Mouse (Mus musculus): ENCODE results near the gene Xpot. TPM values are rescaled to one million over a fixed set of nuclear protein-coding genes. Genes with fewer than 3 reads are reported as not detected.

The Xpot gene
- polyA plus RNA-seq, 1 experiment, result 78.6 TPM

DNA sequence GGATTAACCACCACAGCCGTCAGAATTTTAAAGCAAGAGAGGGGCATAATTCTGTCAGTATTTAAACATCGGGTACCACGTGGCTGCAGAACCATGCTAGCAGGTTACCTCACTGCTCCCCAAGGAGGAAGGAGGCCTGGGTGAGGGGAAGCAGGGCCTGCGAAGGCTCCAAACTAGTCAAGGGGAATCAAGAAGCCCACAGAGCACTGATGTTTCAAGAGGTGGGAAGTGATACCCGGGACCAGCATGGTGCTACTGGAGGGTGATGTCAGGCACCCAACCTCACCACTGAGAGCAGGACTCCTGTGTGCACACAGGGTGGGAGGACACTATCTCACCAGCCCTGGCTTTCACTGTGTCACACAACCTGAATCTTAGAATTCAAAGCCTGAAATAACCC lies 76.5 kb downstream of the Xpot start:
- Histone ChIP-seq H3K36me3 (ENCODE audit: control insufficient read depth, insufficient read depth) (peaks cover 52% of the 10 kb centered on the region), H3K27me3 (ENCODE audit: control insufficient read depth, insufficient read depth, insufficient read length) (no peaks in the 10 kb centered on the region), H3ac (ENCODE audit: control insufficient read depth, insufficient read length) (no peak overlapping the region), H3K79me2 (ENCODE audit: control insufficient read depth, insufficient read depth) (no peaks in the 10 kb centered on the region), H3K4me3 (no peak overlapping the region), H3K4me2 (ENCODE audit: low read depth) (no peak overlapping the region)
- TF ChIP-seq E2F4 (IDR thresholded peaks at IDR 0.05; ENCODE audit: insufficient read depth), result no peak
- TF ChIP-seq SRF (IDR thresholded peaks at IDR 0.05; ENCODE audit: control insufficient read depth, insufficient read length, low read depth), result no peak
- no peak for TF ChIP-seq REST (IDR thresholded peaks at IDR 0.05; ENCODE audit: insufficient read depth, insufficient read length)
- TF ChIP-seq TCF12 (IDR thresholded peaks at IDR 0.05; ENCODE audit: insufficient read depth, poor library complexity, severe bottlenecking), result no peak
- no peak for TF ChIP-seq MAX (IDR thresholded peaks at IDR 0.05; ENCODE audit: low read depth)
- no peak for TF ChIP-seq USF1 (IDR thresholded peaks at IDR 0.05; ENCODE audit: low read depth)
- TF ChIP-seq MYOG (IDR thresholded peaks at IDR 0.05; ENCODE audit: control insufficient read depth in 1 of 3, insufficient read depth in 1 of 3, insufficient read length in 2 of 3, low read depth in 2 of 3), result no peak
- TF ChIP-seq POLR2A (IDR thresholded peaks at IDR 0.05; ENCODE audit: insufficient read length, low read depth), result no peak

DNA sequence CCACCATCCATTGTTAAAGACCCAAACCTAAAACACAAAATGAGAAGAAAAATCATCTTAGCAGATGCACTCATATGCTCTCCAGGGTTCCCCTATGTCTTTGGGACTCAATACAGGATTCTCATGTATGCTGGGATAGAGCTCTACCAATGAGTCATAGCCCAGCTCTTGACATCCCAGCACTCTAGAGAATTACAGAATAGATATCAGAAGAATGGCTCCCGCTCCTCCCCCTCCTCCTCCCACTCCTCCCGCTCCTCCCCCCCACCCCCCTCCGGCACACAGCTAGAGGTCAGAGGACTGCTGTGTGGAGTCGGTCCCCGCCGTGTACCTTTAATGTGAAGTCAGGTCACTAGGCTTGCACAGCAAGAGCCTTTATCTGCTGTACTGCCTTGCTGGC lies 79.0 kb downstream of the Xpot start:
- no peak for TF ChIP-seq TCF12 (IDR thresholded peaks at IDR 0.05; ENCODE audit: insufficient read depth, poor library complexity, severe bottlenecking)
- TF ChIP-seq MYOD1 (IDR thresholded peaks at IDR 0.05; ENCODE audit: control insufficient read depth in 1 of 3, insufficient read length in 2 of 3, low read depth in 2 of 3), result no peak
- no peak for TF ChIP-seq MYOG (IDR thresholded peaks at IDR 0.05; ENCODE audit: control insufficient read depth in 1 of 3, insufficient read depth in 1 of 3, insufficient read length in 2 of 3, low read depth in 2 of 3)
- no peak for TF ChIP-seq TCF3 (IDR thresholded peaks at IDR 0.05; ENCODE audit: insufficient read length, low read depth)
- H3ac ChIP-seq (ENCODE audit: control insufficient read depth, insufficient read length), result no peak overlapping the region
- peaks cover 40% of the 10 kb centered on the region for H3K36me3 ChIP-seq (ENCODE audit: control insufficient read depth, insufficient read depth)
- no peaks in the 10 kb centered on the region for H3K79me2 ChIP-seq (ENCODE audit: control insufficient read depth, insufficient read depth)
- H3K4me3 ChIP-seq, result no peak overlapping the region
- H3K4me2 ChIP-seq (ENCODE audit: low read depth), result no peak overlapping the region
- no peaks in the 10 kb centered on the region for H3K27me3 ChIP-seq (ENCODE audit: control insufficient read depth, insufficient read depth, insufficient read length)

DNA sequence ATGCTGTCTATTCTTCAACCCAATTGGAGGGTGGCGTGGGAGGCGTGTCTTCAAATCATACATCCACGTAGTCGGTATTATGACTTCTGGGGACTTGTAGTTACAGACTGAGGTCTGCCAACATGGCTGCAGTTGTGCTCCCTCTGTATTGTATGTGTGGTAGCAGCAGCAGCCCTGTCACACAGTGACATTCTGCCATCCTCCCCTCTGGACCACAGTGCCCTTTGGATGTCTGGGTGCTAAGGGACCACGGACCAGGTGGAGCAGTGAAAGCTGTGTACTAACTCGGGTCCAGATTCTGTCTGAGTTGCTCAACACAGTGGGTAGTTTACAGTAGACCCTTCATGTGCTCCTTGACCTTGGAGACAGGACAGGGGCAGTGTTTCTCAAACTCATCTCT lies 82.6 kb downstream of the Xpot start:
- Histone ChIP-seq H3K36me3 (ENCODE audit: control insufficient read depth, insufficient read depth) (peaks cover 18% of the 10 kb centered on the region), H3K27me3 (ENCODE audit: control insufficient read depth, insufficient read depth, insufficient read length) (no peaks in the 10 kb centered on the region)
- TF ChIP-seq E2F4 (IDR thresholded peaks at IDR 0.05; ENCODE audit: insufficient read depth), result no peak
- peak; percentile 51 for TF ChIP-seq POLR2AphosphoS2 (IDR thresholded peaks at IDR 0.05; ENCODE audit: insufficient read length, low read depth)
- TF ChIP-seq TCF3 (IDR thresholded peaks at IDR 0.05; ENCODE audit: insufficient read length, low read depth), result no peak
- TF ChIP-seq MAX (IDR thresholded peaks at IDR 0.05; ENCODE audit: low read depth), result no peak

DNA sequence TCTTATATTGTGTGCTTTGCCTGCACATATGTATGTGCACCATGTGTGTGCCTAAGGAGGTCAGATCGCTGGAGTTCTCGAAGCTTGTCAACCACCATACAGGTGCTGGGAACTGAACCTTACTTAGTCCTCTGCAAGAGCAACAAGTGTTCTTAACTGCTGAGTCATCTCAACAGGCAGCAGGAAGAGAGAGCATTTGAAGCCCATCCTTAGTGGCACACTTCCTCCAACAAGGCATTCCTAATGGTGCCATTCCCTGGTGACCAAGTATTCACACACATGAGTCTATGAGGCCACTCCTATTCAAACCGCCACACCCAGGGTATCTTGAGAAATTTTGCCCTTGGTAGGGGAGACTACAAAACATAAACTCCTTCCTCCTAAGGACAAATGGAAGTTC lies 84.0 kb downstream of the Xpot start:
- H3K4me2 ChIP-seq (ENCODE audit: low read depth), result no peak overlapping the region
- no peaks in the 10 kb centered on the region for H3K27me3 ChIP-seq (ENCODE audit: control insufficient read depth, insufficient read depth, insufficient read length)
- H3K36me3 ChIP-seq (ENCODE audit: control insufficient read depth, insufficient read depth), result peaks cover 10% of the 10 kb centered on the region
- H3ac ChIP-seq (ENCODE audit: control insufficient read depth, insufficient read length), result no peak overlapping the region
- H3K79me2 ChIP-seq (ENCODE audit: control insufficient read depth, insufficient read depth), result no peaks in the 10 kb centered on the region
- TF ChIP-seq MAX (IDR thresholded peaks at IDR 0.05; ENCODE audit: low read depth), result no peak
- no peak for TF ChIP-seq TCF12 (IDR thresholded peaks at IDR 0.05; ENCODE audit: insufficient read depth, poor library complexity, severe bottlenecking)
- no peak for TF ChIP-seq POLR2A (IDR thresholded peaks at IDR 0.05; ENCODE audit: insufficient read length, low read depth)
- TF ChIP-seq MYOG (IDR thresholded peaks at IDR 0.05; ENCODE audit: control insufficient read depth in 1 of 3, insufficient read depth in 1 of 3, insufficient read length in 2 of 3, low read depth in 2 of 3), result no peak
- no peak for TF ChIP-seq E2F4 (IDR thresholded peaks at IDR 0.05; ENCODE audit: insufficient read depth)
- no peak for TF ChIP-seq REST (IDR thresholded peaks at IDR 0.05; ENCODE audit: insufficient read depth, insufficient read length)
- TF ChIP-seq USF1 (IDR thresholded peaks at IDR 0.05; ENCODE audit: low read depth), result no peak
- TF ChIP-seq MYOD1 (IDR thresholded peaks at IDR 0.05; ENCODE audit: control insufficient read depth in 1 of 3, insufficient read length in 2 of 3, low read depth in 2 of 3), result no peak
- TF ChIP-seq TCF3 (IDR thresholded peaks at IDR 0.05; ENCODE audit: insufficient read length, low read depth), result no peak
- no peak for TF ChIP-seq CEBPB (IDR thresholded peaks at IDR 0.05; ENCODE audit: insufficient read depth, poor library complexity, severe bottlenecking)
- TF ChIP-seq POLR2AphosphoS2 (IDR thresholded peaks at IDR 0.05; ENCODE audit: insufficient read length, low read depth), result no peak
- TF ChIP-seq SRF (IDR thresholded peaks at IDR 0.05; ENCODE audit: control insufficient read depth, insufficient read length, low read depth), result no peak
- no peak overlapping the region for H3K4me3 ChIP-seq

More for the DNA sequence above, 82.6 kb downstream of the Xpot start:
- Histone ChIP-seq H3K4me3 (no peak overlapping the region), H3K79me2 (ENCODE audit: control insufficient read depth, insufficient read depth) (no peaks in the 10 kb centered on the region), H3ac (ENCODE audit: control insufficient read depth, insufficient read length) (no peak overlapping the region), H3K4me2 (ENCODE audit: low read depth) (no peak overlapping the region)

Other genes with a start within 250 kb of the Xpot start
- gene Rassf3, start 150.0 kb downstream of the Xpot start, polyA plus RNA-seq (2012; fragmentation: generic; extraction: Trizol), result 32.3 TPM
- 9.0 TPM for gene Tbk1, start 39.5 kb downstream of the Xpot start, polyA plus RNA-seq (2012; fragmentation: generic; extraction: Trizol)
- not detected for gene D930020B18Rik, start 15.3 kb upstream of the Xpot start, polyA plus RNA-seq (2012; fragmentation: generic; extraction: Trizol)
- gene BC048403, start 113.6 kb upstream of the Xpot start, polyA plus RNA-seq (2012; fragmentation: generic; extraction: Trizol), result 2.8 TPM

Data from myocyte (in vitro differentiated cells).